Mouse (Mus musculus) E14TG2a.4 (cell line): ENCODE measurements around the gene Itgae.

Experiments used
- CTCF ChIP-seq: conservative IDR thresholded peaks from 2 replicates; pipeline ENCODE4 v1.5.1; 2014; ENCODE audit warnings: low read length
- NANOG ChIP-seq: IDR thresholded peaks from 2 replicates; pipeline ENCODE4 v1.6.1; 2014; ENCODE audit warnings: borderline replicate concordance, low read length, mixed read lengths

GRCm38 (mm10) chr11:73146026-73146974 lies 55.9 kb downstream of the Itgae start:
- TF ChIP-seq CTCF (no peak), NANOG (no peak)
